Mouse (Mus musculus): ENCODE results near the gene Cngb1. TPM values are rescaled to one million over a fixed set of nuclear protein-coding genes. Genes with fewer than 3 reads are reported as not detected.

Cngb1 gene
- polyA plus RNA-seq, 1 experiment from 2014 or later: not detected

GRCm38 (mm10) chr8:95202056-95202570 is 104.3 kb downstream of the Cngb1 start:
- Histone ChIP-seq H3K27me3 (replicated peaks; ENCODE audit: low read depth, poor library complexity, severe bottlenecking) (no peaks in the 10 kb centered on the region), H3K4me1 (peaks cover 10% of the 10 kb centered on the region), H3K9me3 (no peaks in the 10 kb centered on the region), H3K4me3 (no peak overlapping the region), H3K36me3 (replicated peaks) (no peaks in the 10 kb centered on the region), H3K27ac (replicated peaks) (no peak overlapping the region)
- WGBS: 82% methylated on average over 8 of the region's 8 CpGs
- DNase-seq (ENCODE audit: low spot score): no peak

GRCm38 (mm10) chr8:95201491-95201890 is 104.9 kb downstream of the Cngb1 start:
- Histone ChIP-seq H3K36me3 (replicated peaks) (no peaks in the 10 kb centered on the region), H3K4me3 (no peak overlapping the region), H3K4me1 (peaks cover 10% of the 10 kb centered on the region), H3K27me3 (replicated peaks; ENCODE audit: low read depth, poor library complexity, severe bottlenecking) (no peaks in the 10 kb centered on the region), H3K9me3 (no peaks in the 10 kb centered on the region), H3K27ac (replicated peaks) (no peak overlapping the region)
- DNase-seq (ENCODE audit: low spot score): no peak
- WGBS: 64% methylated on average over 7 of the region's 7 CpGs

DNA sequence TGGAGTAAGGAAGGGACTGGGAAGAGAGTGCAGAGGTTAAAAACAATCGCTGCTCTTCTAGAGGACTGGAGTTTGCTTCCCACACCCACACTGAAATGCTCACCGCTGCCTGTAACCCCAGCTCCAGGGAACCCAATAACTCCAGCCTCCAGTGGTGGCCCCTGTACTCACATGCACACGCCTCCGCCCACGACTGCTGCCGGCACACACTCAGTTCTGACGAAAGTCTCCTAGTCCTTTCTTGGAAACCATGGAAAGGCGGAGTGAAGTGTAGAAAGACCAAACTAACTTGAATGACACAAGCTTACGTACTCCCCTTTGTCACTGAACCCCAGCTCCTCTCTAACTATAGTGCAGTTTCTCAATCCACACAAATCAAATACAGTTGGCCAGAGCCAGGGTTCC is 106.4 kb downstream of the Cngb1 start:
- Histone ChIP-seq H3K27me3 (replicated peaks; ENCODE audit: low read depth, poor library complexity, severe bottlenecking) (no peaks in the 10 kb centered on the region), H3K27ac (replicated peaks) (no peak overlapping the region), H3K9me3 (no peaks in the 10 kb centered on the region), H3K36me3 (replicated peaks) (no peaks in the 10 kb centered on the region), H3K4me1 (peaks cover 10% of the 10 kb centered on the region), H3K4me3 (no peak overlapping the region)
- DNase-seq (ENCODE audit: low spot score): no peak
- 84% methylated on average over 9 of the region's 9 CpGs for WGBS

- no peak for DNase-seq (ENCODE audit: low spot score)
- no peaks in the 10 kb centered on the region for H3K9me3 ChIP-seq
- 71% methylated on average over 11 of the region's 11 CpGs for WGBS
Observed at GRCm38 (mm10) chr8:95195728-95196127, 110.7 kb downstream of the Cngb1 start.

GRCm38 (mm10) chr8:95191497-95192175 is 114.7 kb downstream of the Cngb1 start:
- no peaks in the 10 kb centered on the region for H3K9me3 ChIP-seq
- DNase-seq (ENCODE audit: low spot score): no peak
- WGBS: 86% methylated on average over 9 of the region's 9 CpGs
- no peak overlapping the region for H3K4me3 ChIP-seq
- no peaks in the 10 kb centered on the region for H3K36me3 ChIP-seq (replicated peaks)
- no peaks in the 10 kb centered on the region for H3K27me3 ChIP-seq (replicated peaks; ENCODE audit: low read depth, poor library complexity, severe bottlenecking)
- peaks cover 4% of the 10 kb centered on the region; the same call in 1 of the 2 replicates for H3K4me1 ChIP-seq
- no peak overlapping the region for H3K27ac ChIP-seq (replicated peaks)

More at GRCm38 (mm10) chr8:95195728-95196127, 110.7 kb downstream of the Cngb1 start:
- H3K27me3 ChIP-seq (replicated peaks; ENCODE audit: low read depth, poor library complexity, severe bottlenecking): no peaks in the 10 kb centered on the region
- H3K27ac ChIP-seq (replicated peaks): no peak overlapping the region
- no peaks in the 10 kb centered on the region for H3K36me3 ChIP-seq (replicated peaks)
- H3K4me3 ChIP-seq: no peak overlapping the region
- peaks cover 4% of the 10 kb centered on the region; the same call in 1 of the 2 replicates for H3K4me1 ChIP-seq

Other genes starting within 250 kb of the Cngb1 start
- gene Katnb1, start 225.4 kb downstream of the Cngb1 start, polyA plus RNA-seq (2016; fragmentation: Nextera tagmentation; extraction: Ambion mirVana): 30.5 and 33.3 TPM in 2 replicates
- 8.4 and 8.7 TPM in 2 replicates for gene Kifc3, start 103.8 kb downstream of the Cngb1 start, polyA plus RNA-seq (2016; fragmentation: Nextera tagmentation; extraction: Ambion mirVana)
- not detected in 2 replicates for gene Tepp, start 4.0 kb upstream of the Cngb1 start, polyA plus RNA-seq (2016; fragmentation: Nextera tagmentation; extraction: Ambion mirVana)
- gene Zfp319, start 25.4 kb upstream of the Cngb1 start, polyA plus RNA-seq (2016; fragmentation: Nextera tagmentation; extraction: Ambion mirVana): 11.5 and 12.4 TPM in 2 replicates
- gene Usb1, start 25.7 kb upstream of the Cngb1 start, polyA plus RNA-seq (2016; fragmentation: Nextera tagmentation; extraction: Ambion mirVana): 42.2 and 47.0 TPM in 2 replicates
- 11.3 and 12.5 TPM in 2 replicates for gene Mmp15, start 45.7 kb upstream of the Cngb1 start, polyA plus RNA-seq (2016; fragmentation: Nextera tagmentation; extraction: Ambion mirVana)
- gene Cfap20, start 128.3 kb upstream of the Cngb1 start, polyA plus RNA-seq (2016; fragmentation: Nextera tagmentation; extraction: Ambion mirVana): 141 and 148 TPM in 2 replicates
- gene Csnk2a2, start 183.5 kb upstream of the Cngb1 start, polyA plus RNA-seq (2016; fragmentation: Nextera tagmentation; extraction: Ambion mirVana): 12.6 and 15.2 TPM in 2 replicates
- gene Ccdc113, start 227.5 kb upstream of the Cngb1 start, polyA plus RNA-seq (2016; fragmentation: Nextera tagmentation; extraction: Ambion mirVana): 0.11 and 0.30 TPM in 2 replicates